Mouse (Mus musculus): ENCODE data around the gene Il1rl1. TPM values are rescaled to one million over a fixed set of nuclear protein-coding genes. Genes with fewer than 3 reads are reported as not detected.

Il1rl1 gene
- polyA plus RNA-seq, 1 experiment from 2014 or later, result 1.4 TPM

- ATAC-seq, result 0 out of 2 replicates have a peak, but pooled peaks have one; percentile 23
- no peak for TF ChIP-seq CTCF (IDR thresholded peaks at IDR 0.05; ENCODE audit: low read depth)
- TF ChIP-seq EP300 (IDR thresholded peaks at IDR 0.05; ENCODE audit: low read depth), result no peak
- 35% methylated on average over 11 of the region's 11 CpGs for WGBS (ENCODE audit: insufficient replicate concordance)
These were observed 72.4 kb downstream of the Il1rl1 start for GRCm38 (mm10) chr1:40501546-40502398.

GRCm38 (mm10) chr1:40504548-40504947, 75.2 kb downstream of the Il1rl1 start:
- Histone ChIP-seq H3K4me1 (ENCODE audit: insufficient read depth) (peaks cover 4% of the 10 kb centered on the region; the same call in 1 of the 2 replicates), H3K27me3 (ENCODE audit: insufficient read depth, low read length) (no peaks in the 10 kb centered on the region), H3K9me3 (ENCODE audit: low read length) (no peaks in the 10 kb centered on the region), H3K9ac (replicated peaks) (no peak overlapping the region), H3K36me3 (replicated peaks; ENCODE audit: insufficient read depth, low read length) (no peaks in the 10 kb centered on the region), H3K4me3 (ENCODE audit: low read depth, low read length) (no peak overlapping the region), H3K27ac (ENCODE audit: low read depth) (no peak overlapping the region), H3K4me2 (ENCODE audit: low read depth, low read length) (no peak overlapping the region)
- WGBS (ENCODE audit: insufficient replicate concordance), result 38% methylated on average over 5 of the region's 5 CpGs
- no peak for TF ChIP-seq EP300 (IDR thresholded peaks at IDR 0.05; ENCODE audit: low read depth)
- no peak for TF ChIP-seq CTCF (IDR thresholded peaks at IDR 0.05; ENCODE audit: low read depth)
- DNase-seq, result no peak
- no peak for ATAC-seq

More at GRCm38 (mm10) chr1:40501546-40502398, 72.4 kb downstream of the Il1rl1 start:
- no peak for DNase-seq
- peak overlapping the region; percentile 78 for H3K27ac ChIP-seq (ENCODE audit: low read depth)
- H3K9ac ChIP-seq (replicated peaks), result no peak overlapping the region
- H3K4me2 ChIP-seq (ENCODE audit: low read depth, low read length), result peak overlapping the region; percentile 35
- no peak overlapping the region for H3K4me3 ChIP-seq (ENCODE audit: low read depth, low read length)
- H3K9me3 ChIP-seq (ENCODE audit: low read length), result no peaks in the 10 kb centered on the region
- H3K4me1 ChIP-seq (ENCODE audit: insufficient read depth), result peaks cover 4% of the 10 kb centered on the region; the same call in 1 of the 2 replicates
- no peaks in the 10 kb centered on the region for H3K36me3 ChIP-seq (replicated peaks; ENCODE audit: insufficient read depth, low read length)
- no peaks in the 10 kb centered on the region for H3K27me3 ChIP-seq (ENCODE audit: insufficient read depth, low read length)

Other genes starting within 250 kb of the Il1rl1 start
- gene Il1r1, start 204.5 kb upstream of the Il1rl1 start, polyA plus RNA-seq (2015; fragmentation: Nextera tagmentation; extraction: Ambion mirVana), result 12.7 and 15.1 TPM in 2 replicates
- 0.90 and 1.1 TPM in 2 replicates for gene Il1rl2, start 105.0 kb upstream of the Il1rl1 start, polyA plus RNA-seq (2015; fragmentation: Nextera tagmentation; extraction: Ambion mirVana)
- gene Il18r1, start 36.0 kb downstream of the Il1rl1 start, polyA plus RNA-seq (2015; fragmentation: Nextera tagmentation; extraction: Ambion mirVana), result 0.44 and 0.62 TPM in 2 replicates
- gene Il18rap, start 85.8 kb downstream of the Il1rl1 start, polyA plus RNA-seq (2015; fragmentation: Nextera tagmentation; extraction: Ambion mirVana), result 1.6 and 1.7 TPM in 2 replicates
- not detected in 2 replicates for gene Slc9a4, start 150.5 kb downstream of the Il1rl1 start, polyA plus RNA-seq (2015; fragmentation: Nextera tagmentation; extraction: Ambion mirVana)